Mouse (Mus musculus) bone marrow, adult 2 months (tissue): ENCODE measurements at regions not wholly inside any gene's neighbourhood (a gene's known extent, or its start where the extent isn't known, plus 50 kb on each side); places are given as distances from the start of the nearest gene placed in this dataset.

Source experiments
- CTCF ChIP-seq: fragments of 200-500 bp; IDR thresholded peaks from 2 replicates; pipeline ENCODE4 v1.5.1; 2011; ENCODE audit warnings: low read length, control low read depth; ENCODE audit not compliant: control insufficient read depth, insufficient read depth
- POLR2A ChIP-seq: fragments of 200-500 bp; IDR thresholded peaks from 2 replicates; pipeline ENCODE4 v1.6.1; 2011; ENCODE audit warnings: low read depth, mild to moderate bottlenecking, control low read depth, low read length, borderline replicate concordance; ENCODE audit not compliant: control insufficient read depth

- no peak for TF ChIP-seq CTCF
- TF ChIP-seq POLR2A: no peak
Observed at GRCm38 (mm10) chr9:30285324-30285599, 141.6 kb upstream of the Snx19 start.
